Mouse (Mus musculus) liver, adult (tissue): ENCODE results near the gene Tie1.
A peak's percentile ranks its signal among the peaks of the same experiment; 100 is the strongest.

Experiments
- GATA4 ChIP-seq: IDR thresholded peaks from 2 replicates; pipeline ENCODE4 v1.6.1; 2014; ENCODE audit warnings: mild to moderate bottlenecking, low read length; ENCODE audit not compliant: insufficient replicate concordance

Gene Tie1

DNA sequence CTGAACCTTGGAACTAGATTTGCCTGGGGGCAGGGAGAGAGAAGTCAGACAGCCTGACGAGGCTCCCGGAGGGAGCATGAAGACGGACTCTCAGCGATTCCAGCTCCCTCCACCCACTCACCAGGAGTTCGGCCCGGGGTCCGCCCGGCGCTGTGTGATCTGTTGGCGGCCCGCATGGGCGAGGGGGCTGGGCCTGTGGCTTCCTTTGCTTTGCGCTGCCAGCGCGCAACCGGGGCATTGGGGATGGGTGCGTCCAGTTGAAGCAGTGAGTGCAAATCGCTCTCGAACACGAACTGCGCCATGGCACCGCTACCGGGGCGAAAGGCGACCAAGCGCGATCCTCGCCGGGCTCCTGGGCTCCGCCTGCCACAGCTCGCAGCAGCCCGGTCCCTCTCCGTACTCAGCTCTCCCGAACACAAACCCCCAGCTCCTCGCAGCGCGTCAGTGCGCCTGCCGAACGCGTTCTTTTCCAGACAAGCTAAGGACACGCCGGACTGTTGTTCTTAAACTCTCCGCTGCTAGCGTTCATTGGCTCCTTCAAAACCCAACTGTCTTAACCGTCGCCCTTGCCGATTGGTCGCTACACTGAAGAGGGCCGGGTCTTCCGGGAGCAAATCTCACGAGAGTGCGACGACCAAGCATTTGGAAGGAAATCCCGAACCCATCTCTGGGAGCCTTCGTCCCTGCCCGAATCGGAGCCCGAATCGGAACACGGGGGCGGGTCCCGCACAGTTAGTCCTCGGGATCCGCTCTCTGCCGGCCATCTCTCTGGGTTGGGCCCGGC, 52.8 kb downstream of the Tie1 start, which contains the start of gene Cdc20:
Gene Cdc20, minus strand, starts transcription at position 533 of the 784 bp plus-strand sequence.
- no peak for TF ChIP-seq GATA4

DNA sequence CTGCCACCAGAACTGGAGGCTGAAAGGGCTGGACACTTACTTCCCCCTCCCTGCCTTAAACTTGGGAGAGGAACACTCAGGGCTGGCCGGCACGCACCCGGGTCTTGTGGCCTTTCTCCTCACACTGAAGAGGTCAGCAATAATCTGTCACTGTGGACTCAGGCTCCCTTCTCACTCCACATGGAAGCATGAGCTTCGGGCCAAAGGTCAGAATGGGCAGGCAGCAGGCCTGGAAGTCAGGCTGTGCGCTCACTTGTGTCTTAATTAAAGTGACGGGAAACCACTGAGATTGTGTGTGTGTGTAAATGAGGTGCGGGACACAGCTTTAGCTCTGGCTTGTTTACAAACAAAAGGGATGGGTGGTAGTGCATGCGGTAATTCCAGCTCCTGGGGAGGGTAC, 57.5 kb downstream of the Tie1 start:
- TF ChIP-seq GATA4, result no peak

DNA sequence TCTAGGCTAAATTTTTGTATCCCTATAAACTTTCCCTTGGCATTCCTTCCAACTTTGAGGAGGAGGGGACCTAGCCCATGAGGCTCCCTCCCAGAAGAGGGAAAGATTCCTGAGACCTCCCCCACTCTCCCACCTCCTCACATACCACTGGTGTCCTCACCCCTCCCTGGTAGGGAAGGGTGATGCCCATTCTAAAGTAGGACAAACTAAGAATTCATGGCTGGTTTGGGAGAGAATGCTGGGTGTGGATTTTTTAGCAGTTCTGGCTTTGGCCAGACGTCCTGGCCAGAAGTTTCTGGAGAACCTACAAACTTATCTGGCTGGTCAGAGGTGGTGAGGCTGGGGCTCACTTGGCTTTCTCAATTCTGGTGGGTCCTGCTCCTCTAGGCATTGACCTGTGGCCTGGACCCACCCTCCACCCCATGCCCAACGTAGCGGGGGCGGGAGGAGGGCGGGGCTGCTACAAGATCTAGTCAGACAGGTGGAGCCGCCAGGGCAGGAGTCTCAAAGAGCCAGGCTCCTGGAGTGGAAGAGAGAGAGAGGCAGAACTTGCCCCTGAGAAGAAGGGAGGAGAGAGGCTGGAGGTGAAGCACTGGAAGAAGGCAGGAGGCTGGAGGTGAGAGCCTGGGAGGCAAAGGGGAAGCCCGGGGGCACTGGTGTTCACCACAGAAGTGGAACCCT, 60.5 kb downstream of the Tie1 start:
- no peak for TF ChIP-seq GATA4

DNA sequence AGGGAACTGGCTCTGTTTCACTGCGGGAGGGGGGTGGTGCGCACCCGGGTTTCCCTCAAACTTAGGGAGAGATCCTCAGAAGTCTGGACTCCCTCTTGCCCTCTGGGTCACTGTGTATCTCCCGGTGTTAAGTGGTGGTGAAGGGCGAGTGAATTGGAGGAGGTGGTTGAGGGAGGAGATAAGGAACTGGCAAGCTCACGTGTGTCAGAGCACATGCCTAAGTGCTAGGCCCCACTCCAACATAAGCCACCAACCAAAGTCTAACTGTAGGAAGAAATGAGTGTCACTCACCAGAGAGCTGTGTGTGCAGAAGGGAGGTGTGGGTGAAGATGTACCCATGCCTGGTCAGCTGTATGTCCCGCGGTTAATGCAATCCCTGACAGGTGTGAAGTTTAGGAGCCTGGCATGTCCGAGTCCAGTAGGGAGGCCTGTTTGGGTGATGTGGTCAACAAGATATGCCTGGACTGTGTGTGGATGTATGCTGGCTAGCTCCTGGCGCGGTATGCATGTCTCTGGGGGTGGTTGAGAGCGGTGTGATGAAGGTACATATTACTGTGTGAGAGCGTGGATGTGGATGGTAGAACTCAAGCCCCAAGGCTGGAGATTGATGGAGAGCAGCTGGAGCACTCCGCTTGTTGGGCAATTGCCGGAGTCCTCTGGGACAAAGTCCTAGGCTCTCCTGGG, 61.2 kb downstream of the Tie1 start:
- TF ChIP-seq GATA4, result peak; percentile 62

DNA sequence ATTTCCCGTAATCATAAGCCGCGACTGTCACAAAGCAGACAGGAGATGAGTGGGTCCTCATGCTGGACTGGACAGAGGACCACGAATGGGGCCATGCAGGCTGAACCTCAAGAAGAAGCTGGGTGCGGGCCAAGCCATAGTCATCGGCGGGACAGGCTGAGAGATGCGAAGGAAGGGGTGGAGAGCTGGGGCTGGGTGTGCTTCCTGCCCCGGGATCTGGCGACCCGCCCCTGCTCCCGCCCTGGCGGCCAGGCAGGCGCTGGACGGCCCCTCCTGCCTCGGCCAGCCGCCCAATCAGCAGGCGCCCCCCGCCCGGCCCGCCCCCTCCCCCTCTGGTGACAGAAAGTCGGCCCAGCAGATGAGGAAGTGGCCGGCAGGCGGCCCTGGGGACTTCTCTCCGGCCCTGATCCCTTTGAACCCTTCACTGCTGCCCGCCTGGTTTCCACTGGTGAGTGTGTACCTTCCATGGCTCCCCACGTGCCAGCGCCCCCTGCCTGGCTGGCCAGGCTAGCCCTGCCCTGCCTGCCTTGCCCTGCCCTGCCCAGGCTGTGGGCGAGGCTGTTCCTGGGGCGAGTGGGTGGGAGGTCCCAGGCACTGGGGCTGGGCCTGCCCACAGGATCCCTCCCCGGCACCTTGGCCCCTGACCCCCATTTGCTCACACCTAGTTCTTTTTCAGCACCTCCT, 62.0 kb downstream of the Tie1 start, which contains the start of gene Elovl1:
Gene Elovl1, plus strand, starts transcription at position 326 of the 684 bp plus-strand sequence.
- no peak for TF ChIP-seq GATA4

DNA sequence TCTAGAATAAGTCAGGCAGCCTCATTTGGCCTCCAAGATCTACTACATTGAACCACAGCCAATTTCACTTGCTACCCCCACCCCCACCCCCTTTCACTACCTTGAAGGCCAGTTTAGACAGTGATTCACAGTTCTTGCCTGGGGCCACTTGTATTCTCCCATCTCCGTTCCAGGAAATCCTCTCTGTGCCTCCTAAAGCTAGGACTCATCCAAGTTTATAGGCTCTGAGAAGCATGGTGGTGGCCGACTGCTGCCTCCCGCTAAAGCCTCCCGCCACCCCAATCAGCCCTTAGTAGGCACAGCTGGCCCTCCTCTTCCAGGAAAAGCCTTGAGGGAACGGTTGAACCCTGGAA, 62.5 kb downstream of the Tie1 start:
- TF ChIP-seq GATA4, result no peak

DNA sequence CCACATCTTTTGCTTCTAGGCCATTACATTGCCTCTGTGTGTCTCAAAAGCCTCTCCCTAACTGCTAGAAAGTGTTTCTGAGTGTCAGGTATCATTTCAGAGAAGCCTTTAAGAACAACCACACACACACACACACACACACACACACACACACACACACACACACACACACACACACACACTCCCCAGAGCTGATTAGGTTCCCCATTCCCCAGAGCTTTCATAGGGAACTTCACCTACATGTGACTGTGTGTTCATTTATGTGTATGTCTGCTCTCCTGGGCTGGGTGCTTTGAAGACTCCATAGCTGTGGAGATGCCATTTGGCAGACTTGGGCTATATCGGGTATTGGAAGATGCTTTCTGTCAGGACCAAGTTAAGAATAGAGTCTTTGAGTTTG, 64.5 kb downstream of the Tie1 start:
- TF ChIP-seq GATA4, result no peak

DNA sequence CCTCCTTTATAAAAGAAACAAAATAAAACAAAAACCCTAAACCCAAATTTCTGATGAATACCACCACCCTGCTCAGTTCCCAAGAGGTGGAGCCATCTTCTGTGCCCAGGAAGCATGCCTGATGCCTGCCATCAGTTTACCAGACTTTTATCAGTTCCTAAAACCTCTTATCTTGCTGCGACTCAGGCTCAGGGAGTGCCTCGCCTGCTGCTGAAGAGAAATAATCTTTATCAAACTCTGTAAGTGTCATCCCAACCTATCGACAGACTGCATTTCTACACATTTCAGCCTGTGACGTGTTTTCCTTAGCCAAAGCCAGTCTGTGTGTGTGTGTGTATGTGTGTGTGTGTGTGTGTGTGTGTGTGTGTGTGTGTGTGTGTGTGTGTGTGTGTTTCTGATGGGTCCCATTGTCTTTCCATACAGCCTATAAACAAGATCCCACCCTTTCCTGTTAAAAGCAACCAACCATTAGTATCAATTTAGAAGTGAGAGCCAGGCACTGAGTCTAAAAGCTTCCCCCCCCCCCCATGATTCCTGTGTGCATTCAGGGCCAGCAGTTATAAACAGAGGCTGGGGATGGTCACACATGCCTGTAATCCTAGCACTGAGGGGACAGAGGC, 65.2 kb downstream of the Tie1 start:
- TF ChIP-seq GATA4, result no peak

DNA sequence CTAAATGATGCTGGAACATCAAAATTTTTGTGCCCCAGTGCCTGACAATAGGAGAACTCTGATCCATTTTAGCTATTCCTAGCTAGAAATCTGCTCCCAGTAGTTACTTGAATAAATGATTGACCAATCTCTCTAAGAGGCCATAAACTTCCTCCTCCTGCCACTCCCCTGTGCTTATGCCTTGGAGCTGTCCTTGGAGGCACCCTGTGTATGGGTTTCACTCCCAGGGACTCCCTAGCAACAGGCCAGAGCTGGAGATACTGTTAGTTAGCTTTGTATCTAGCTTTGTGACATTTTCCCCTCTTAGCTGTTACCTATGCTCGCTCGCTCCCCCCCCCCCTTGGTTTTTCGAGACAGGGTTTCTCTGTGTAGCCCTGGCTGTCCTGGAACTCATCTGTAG, 68.5 kb downstream of the Tie1 start:
- no peak for TF ChIP-seq GATA4
